Mouse (Mus musculus): ENCODE results near the gene Ttyh2. TPM values are rescaled to one million over a fixed set of nuclear protein-coding genes. Genes with fewer than 3 reads are reported as not detected.

Ttyh2 gene
- polyA plus RNA-seq, 1 experiment, result 92.5 TPM

DNA sequence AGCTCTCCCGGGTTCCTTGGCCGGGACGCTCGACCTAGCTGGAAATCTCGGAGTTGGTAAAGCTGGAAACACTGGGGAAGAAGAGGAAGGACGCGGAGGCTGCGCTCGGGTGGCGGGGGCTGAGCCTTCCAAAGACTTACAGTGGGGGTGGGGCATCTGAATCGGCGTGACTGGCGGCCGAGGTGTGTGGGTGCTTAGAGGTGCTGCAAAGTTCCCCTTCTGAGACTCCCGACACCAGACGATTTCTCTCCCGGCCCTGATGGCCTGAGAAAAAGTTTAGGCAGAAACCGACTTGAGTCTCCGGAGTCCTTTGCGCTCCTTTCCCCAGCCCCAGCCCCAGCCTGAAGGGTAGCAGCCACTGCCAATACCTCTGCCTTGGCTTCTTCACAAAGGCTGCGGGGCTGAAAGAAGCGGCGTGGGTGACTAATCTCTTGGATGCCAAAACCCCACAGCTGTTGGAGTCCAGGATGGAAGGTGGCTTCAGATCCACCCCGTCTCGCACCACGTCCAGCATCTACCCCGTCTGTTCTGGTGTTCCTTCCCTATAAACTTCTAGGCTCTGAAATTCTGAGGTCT is 683 bp downstream of the Ttyh2 start:
- Histone ChIP-seq H3K27ac (ENCODE audit: insufficient read depth, low read length) (peak overlapping the region; percentile 73), H3K4me3 (replicated peaks; ENCODE audit: insufficient read depth, low read depth, low read length) (peak overlapping the region; percentile 97), H3K4me1 (ENCODE audit: control insufficient read depth, insufficient read depth, low read length) (peaks cover 35% of the 10 kb centered on the region), H3K27me3 (ENCODE audit: control insufficient read depth, insufficient read depth, low read length) (no peaks in the 10 kb centered on the region)
- DNase-seq, result peak; percentile 68 to 75
- WGBS, result under 1% methylated on average over 27 of the region's 27 CpGs
- no peak for TF ChIP-seq CTCF (IDR thresholded peaks at IDR 0.05; ENCODE audit: borderline replicate concordance, insufficient read depth, low read depth, low read length)
- no peak for TF ChIP-seq POLR2A (IDR thresholded peaks at IDR 0.05; ENCODE audit: borderline replicate concordance, insufficient read depth, low read length)

DNA sequence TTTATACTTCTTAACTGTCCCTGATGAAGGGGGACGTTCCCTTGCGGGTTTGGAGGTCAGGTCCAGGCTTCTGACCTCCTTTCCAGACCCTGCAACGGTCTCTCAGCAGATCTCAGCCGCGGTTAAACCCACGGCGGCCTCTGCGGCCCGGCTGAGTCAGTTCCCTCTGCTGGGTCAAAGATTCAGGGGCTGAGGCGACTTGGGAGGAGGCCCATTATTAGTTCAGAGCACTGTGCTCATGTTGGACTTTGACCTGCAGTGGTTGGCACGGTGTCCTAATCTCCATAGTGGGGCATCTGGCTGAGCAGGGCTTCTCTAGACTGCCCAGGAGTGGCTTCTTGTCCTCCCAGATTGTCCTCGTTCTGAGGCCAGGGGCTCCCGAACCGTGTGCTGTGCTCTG is 1.2 kb downstream of the Ttyh2 start:
- H3K4me1 ChIP-seq (ENCODE audit: control insufficient read depth, insufficient read depth, low read length), result peaks cover 36% of the 10 kb centered on the region
- TF ChIP-seq CTCF (IDR thresholded peaks at IDR 0.05; ENCODE audit: borderline replicate concordance, insufficient read depth, low read depth, low read length), result no peak
- no peak for TF ChIP-seq POLR2A (IDR thresholded peaks at IDR 0.05; ENCODE audit: borderline replicate concordance, insufficient read depth, low read length)

DNA sequence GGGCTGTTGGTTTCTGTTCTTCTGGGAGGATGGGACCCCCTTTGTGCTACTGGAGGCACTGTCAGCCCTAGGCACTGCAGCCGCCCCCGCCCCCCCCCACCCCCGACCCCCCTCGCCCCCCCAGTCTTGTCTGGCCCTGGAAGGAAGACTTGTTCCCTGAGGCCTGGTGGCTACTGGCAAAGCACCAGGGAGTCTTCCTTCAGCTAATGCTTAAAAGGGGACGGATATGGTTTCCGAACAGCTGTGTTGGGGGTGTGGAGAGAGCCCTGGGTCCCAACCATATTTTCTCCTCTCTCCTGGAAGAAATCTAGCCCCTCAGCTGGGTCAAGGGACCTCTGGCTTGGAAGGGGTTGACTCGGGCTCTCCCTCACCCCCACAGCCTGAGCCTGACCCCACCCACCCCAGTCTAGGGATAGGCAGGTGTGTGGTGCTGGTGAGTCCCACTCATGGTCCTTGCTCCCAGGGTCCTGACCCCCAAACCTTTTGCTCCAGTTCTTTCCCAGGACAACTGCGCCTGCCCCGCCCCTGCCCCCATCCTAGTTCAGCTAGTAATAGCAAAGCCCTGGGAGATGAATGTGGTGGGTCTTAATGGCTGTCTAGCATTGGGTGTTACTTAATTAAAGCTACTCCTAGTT is 1.8 kb downstream of the Ttyh2 start:
- H3K4me1 ChIP-seq (ENCODE audit: control insufficient read depth, insufficient read depth, low read length), result peaks cover 36% of the 10 kb centered on the region
- no peaks in the 10 kb centered on the region for H3K27me3 ChIP-seq (ENCODE audit: control insufficient read depth, insufficient read depth, low read length)
- DNase-seq, result peak in 1 of 2 experiments; percentile 43
- TF ChIP-seq POLR2A (IDR thresholded peaks at IDR 0.05; ENCODE audit: borderline replicate concordance, insufficient read depth, low read length) (no peak), CTCF (IDR thresholded peaks at IDR 0.05; ENCODE audit: borderline replicate concordance, insufficient read depth, low read depth, low read length) (no peak)
- peak overlapping the region; percentile 97 for H3K4me3 ChIP-seq (replicated peaks; ENCODE audit: insufficient read depth, low read depth, low read length)
- H3K27ac ChIP-seq (ENCODE audit: insufficient read depth, low read length), result peak overlapping the region; percentile 73
- 22% methylated on average over 9 of the region's 9 CpGs for WGBS

More for the DNA sequence above, 1.2 kb downstream of the Ttyh2 start:
- WGBS, result 3% methylated on average over 14 of the region's 14 CpGs
- Histone ChIP-seq H3K27ac (ENCODE audit: insufficient read depth, low read length) (peak overlapping the region; percentile 73), H3K27me3 (ENCODE audit: control insufficient read depth, insufficient read depth, low read length) (no peaks in the 10 kb centered on the region), H3K4me3 (replicated peaks; ENCODE audit: insufficient read depth, low read depth, low read length) (peak overlapping the region; percentile 97)
- DNase-seq, result peak; percentile 63 to 68

DNA sequence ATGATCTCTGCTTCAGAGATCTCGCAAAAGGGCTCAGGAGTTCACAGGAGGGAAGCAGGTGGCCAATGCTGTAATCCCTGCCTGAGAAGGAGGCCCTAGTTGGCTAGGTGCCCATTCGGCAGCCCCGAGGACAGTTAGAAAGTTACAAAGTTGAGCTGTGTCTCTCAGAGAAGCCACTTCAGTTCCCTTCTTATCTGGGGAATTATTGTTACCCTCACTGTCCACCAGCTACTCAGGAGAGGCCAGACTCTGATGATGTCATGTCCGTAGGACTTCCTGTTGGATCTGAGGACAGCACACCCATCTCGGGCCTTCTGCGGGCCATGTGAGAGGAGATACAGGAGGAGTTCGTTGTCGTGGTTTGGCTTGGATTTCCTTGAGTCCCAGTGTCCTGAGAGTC is 4.4 kb downstream of the Ttyh2 start:
- H3K27me3 ChIP-seq (ENCODE audit: control insufficient read depth, insufficient read depth, low read length), result no peaks in the 10 kb centered on the region
- no peak overlapping the region for H3K4me3 ChIP-seq (replicated peaks; ENCODE audit: insufficient read depth, low read depth, low read length)
- WGBS, result 8% methylated on average over 8 of the region's 8 CpGs
- no peak for TF ChIP-seq CTCF (IDR thresholded peaks at IDR 0.05; ENCODE audit: borderline replicate concordance, insufficient read depth, low read depth, low read length)
- TF ChIP-seq POLR2A (IDR thresholded peaks at IDR 0.05; ENCODE audit: borderline replicate concordance, insufficient read depth, low read length), result no peak
- H3K27ac ChIP-seq (ENCODE audit: insufficient read depth, low read length), result peak overlapping the region; percentile 61
- peaks cover 55% of the 10 kb centered on the region for H3K4me1 ChIP-seq (ENCODE audit: control insufficient read depth, insufficient read depth, low read length)
- DNase-seq, result peak; percentile 60 to 61

DNA sequence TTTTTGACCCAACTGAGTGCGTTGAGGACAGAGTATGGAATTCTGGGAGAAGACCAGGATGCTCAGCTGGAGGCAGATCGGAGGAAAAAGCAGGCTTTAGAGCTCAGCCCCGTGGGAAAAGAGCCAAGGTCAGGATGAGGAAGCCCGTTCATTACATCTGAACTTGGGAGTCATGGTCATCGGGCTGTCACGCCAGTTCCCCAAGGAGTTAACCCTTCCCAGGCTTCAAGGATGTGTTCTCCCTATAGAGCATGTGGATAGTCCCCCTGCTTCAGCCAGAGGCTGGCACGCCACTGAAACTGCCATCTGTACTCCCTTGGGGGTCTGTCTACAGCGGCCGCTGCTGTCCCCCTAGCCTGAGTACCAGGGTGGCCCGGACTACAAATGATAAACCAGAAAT is 5.1 kb downstream of the Ttyh2 start:
- peak; percentile 37 to 40 for DNase-seq
- no peak overlapping the region for H3K4me3 ChIP-seq (replicated peaks; ENCODE audit: insufficient read depth, low read depth, low read length)
- TF ChIP-seq CTCF (IDR thresholded peaks at IDR 0.05; ENCODE audit: borderline replicate concordance, insufficient read depth, low read depth, low read length) (no peak), POLR2A (IDR thresholded peaks at IDR 0.05; ENCODE audit: borderline replicate concordance, insufficient read depth, low read length) (no peak)
- peaks cover 60% of the 10 kb centered on the region for H3K4me1 ChIP-seq (ENCODE audit: control insufficient read depth, insufficient read depth, low read length)
- 16% methylated on average over 10 of the region's 10 CpGs for WGBS
- H3K27ac ChIP-seq (ENCODE audit: insufficient read depth, low read length), result peak overlapping the region; percentile 56
- H3K27me3 ChIP-seq (ENCODE audit: control insufficient read depth, insufficient read depth, low read length), result no peaks in the 10 kb centered on the region

DNA sequence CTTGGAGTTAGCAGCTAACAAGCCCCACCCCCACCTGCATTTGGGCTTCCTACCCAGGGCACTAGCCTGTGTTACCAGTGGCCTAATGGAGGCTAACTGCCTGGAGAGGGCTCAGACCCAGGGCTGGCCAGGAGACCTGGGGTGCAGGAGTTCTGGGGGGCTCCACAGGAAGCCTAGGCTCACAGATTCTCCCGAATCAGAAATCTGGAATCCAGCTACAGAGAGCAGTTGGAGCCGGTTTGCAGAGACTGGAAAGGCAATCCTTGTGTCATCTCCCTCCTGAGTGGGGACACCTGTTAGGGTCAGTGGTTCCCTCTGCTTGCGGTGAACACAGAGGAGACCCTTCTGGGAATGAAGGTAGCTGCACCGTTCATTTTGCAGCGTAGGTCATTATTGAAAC is 5.8 kb downstream of the Ttyh2 start:
- H3K4me3 ChIP-seq (replicated peaks; ENCODE audit: insufficient read depth, low read depth, low read length), result no peak overlapping the region
- WGBS, result 22% methylated on average over 5 of the region's 5 CpGs
- no peak for TF ChIP-seq POLR2A (IDR thresholded peaks at IDR 0.05; ENCODE audit: borderline replicate concordance, insufficient read depth, low read length)
- H3K27me3 ChIP-seq (ENCODE audit: control insufficient read depth, insufficient read depth, low read length), result no peaks in the 10 kb centered on the region
- peaks cover 68% of the 10 kb centered on the region for H3K4me1 ChIP-seq (ENCODE audit: control insufficient read depth, insufficient read depth, low read length)
- peak; percentile 55 to 63 for DNase-seq
- peak overlapping the region; percentile 15; the same call in 1 of the 2 replicates for H3K27ac ChIP-seq (ENCODE audit: insufficient read depth, low read length)

DNA sequence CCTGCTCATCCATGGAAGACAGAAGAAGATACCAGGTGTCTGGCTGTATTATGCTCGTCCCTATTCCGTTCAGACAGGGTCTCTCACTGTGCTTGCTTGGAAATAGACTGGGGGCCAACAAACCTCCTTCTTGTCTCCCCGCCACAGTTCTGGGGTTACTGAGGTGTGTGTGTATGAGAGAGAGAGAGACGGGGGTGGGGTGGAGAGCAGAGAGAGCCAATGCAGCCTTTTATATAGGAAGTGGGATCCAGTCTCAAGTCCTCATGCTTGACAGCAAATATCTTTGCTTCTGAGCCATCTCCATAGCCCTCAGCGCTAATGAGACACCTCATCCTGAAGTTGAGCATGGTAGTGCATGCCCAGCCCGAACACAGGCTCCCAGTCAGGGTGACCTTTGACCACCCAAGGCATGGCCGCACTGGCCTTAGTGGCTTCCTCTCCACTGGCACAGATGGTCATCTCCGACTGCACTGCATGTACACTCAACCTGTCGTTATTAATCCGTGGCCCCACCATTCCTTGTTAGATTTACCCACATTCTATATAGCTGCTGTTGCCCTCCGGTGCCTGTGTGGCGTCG is 7.2 kb downstream of the Ttyh2 start:
- no peak for TF ChIP-seq POLR2A (IDR thresholded peaks at IDR 0.05; ENCODE audit: borderline replicate concordance, insufficient read depth, low read length)
- TF ChIP-seq CTCF (IDR thresholded peaks at IDR 0.05; ENCODE audit: borderline replicate concordance, insufficient read depth, low read depth, low read length), result no peak
- no peak overlapping the region for H3K4me3 ChIP-seq (replicated peaks; ENCODE audit: insufficient read depth, low read depth, low read length)
- peak; percentile 41 to 45 for DNase-seq
- H3K27me3 ChIP-seq (ENCODE audit: control insufficient read depth, insufficient read depth, low read length), result no peaks in the 10 kb centered on the region
- peaks cover 77% of the 10 kb centered on the region for H3K4me1 ChIP-seq (ENCODE audit: control insufficient read depth, insufficient read depth, low read length)
- WGBS, result 32% methylated on average over 13 of the region's 13 CpGs
- H3K27ac ChIP-seq (ENCODE audit: insufficient read depth, low read length), result peak overlapping the region; percentile 83

All from cerebellum, adult 2 months (tissue).